Mouse (Mus musculus) CH12.LX (cell line): ENCODE measurements around the gene Olfr1006. TPM values are rescaled to one million over a fixed set of nuclear protein-coding genes. Genes with fewer than 3 reads are reported as not detected.
"Not testable (repeated sequence)": the region's sequence is repeated elsewhere in the genome, so short reads cannot be mapped to it uniquely, and the experiment has no call there.

Experiments used
- DNase-seq: peaks from one replicate; pipeline ENCODE4 v3.0.0-alpha.2; 2013; ENCODE audit errors: extremely low read depth
- H3K27ac ChIP-seq: 2 replicates; pipeline ENCODE4 v1.5.1; 2012; ENCODE audit warnings: low read depth, mild to moderate bottlenecking, control low read depth, moderate library complexity; ENCODE audit not compliant: insufficient read depth
- H3K27me3 ChIP-seq: replicated peaks from 2 replicates; pipeline ENCODE3; 2012; ENCODE audit warnings: inconsistent platforms
- H3K36me3 ChIP-seq, 2 experiments: replicated peaks in 1 of 2; 2 replicates each; pipeline versions ENCODE3 to v1.6.1; 2012; ENCODE audit warnings: inconsistent platforms in 1 of 2, low read length in 1 of 2, mild to moderate bottlenecking in 1 of 2, mixed read lengths in 1 of 2, moderate library complexity in 1 of 2; ENCODE audit not compliant: control insufficient read depth in 1 of 2, insufficient read depth in 1 of 2
- H3K4me1 ChIP-seq, 2 experiments: 2 replicates each; pipeline ENCODE4 v1.6.1; 2012; ENCODE audit warnings: inconsistent platforms in 1 of 2, moderate library complexity in 1 of 2; ENCODE audit not compliant: insufficient read depth in 2 of 2, control insufficient read depth in 1 of 2
- H3K4me2 ChIP-seq: 2 replicates; pipeline ENCODE4 v1.6.1; 2012; ENCODE audit warnings: low read depth, mild to moderate bottlenecking, control low read depth; ENCODE audit not compliant: poor library complexity, insufficient read depth, severe bottlenecking
- H3K4me3 ChIP-seq, 3 experiments: fragments of 150-350 bp in 1 of 3; sonication (generic) in 1 of 3; replicated peaks in 1 of 3; 2 replicates each; pipeline versions ENCODE3 to v1.5.1; 2011 to 2012; ENCODE audit warnings: low read depth in 2 of 3, low read length in 2 of 3, mild to moderate bottlenecking in 2 of 3, moderate library complexity in 2 of 3, control low read depth in 1 of 3, improper control_type of control experiment in 1 of 3, inconsistent platforms in 1 of 3, mixed read lengths in 1 of 3; ENCODE audit not compliant: poor library complexity in 1 of 3
- H3K79me2 ChIP-seq: replicated peaks from 2 replicates; pipeline ENCODE4 v1.6.1; 2012; ENCODE audit warnings: mild to moderate bottlenecking, moderate library complexity; ENCODE audit not compliant: control insufficient read depth, poor library complexity, insufficient read depth, severe bottlenecking; ENCODE audit errors: extremely low read depth
- H3K9ac ChIP-seq: 2 replicates; pipeline ENCODE4 v1.6.1; 2012; ENCODE audit warnings: low read depth, mild to moderate bottlenecking, control low read depth, moderate library complexity; ENCODE audit not compliant: insufficient read depth
- H3K9me3 ChIP-seq: replicated peaks from 2 replicates; pipeline ENCODE3; 2012; ENCODE audit warnings: low read length, inconsistent platforms, mixed read lengths
- BHLHE40 ChIP-seq: IDR thresholded peaks from 2 replicates; pipeline ENCODE4 v1.6.1; 2011; ENCODE audit warnings: mild to moderate bottlenecking, low read depth, low read length, improper control_type of control experiment
- E2F4 ChIP-seq: IDR thresholded peaks from 2 replicates; pipeline ENCODE4 v1.6.1; 2011; ENCODE audit warnings: low read depth, low read length, improper control_type of control experiment; ENCODE audit not compliant: insufficient replicate concordance
- EP300 ChIP-seq: IDR thresholded peaks from 2 replicates; pipeline ENCODE4 v1.6.1; 2011; ENCODE audit warnings: low read length, improper control_type of control experiment
- HCFC1 ChIP-seq: IDR thresholded peaks from 2 replicates; pipeline ENCODE4 v1.6.1; 2012; ENCODE audit warnings: low read depth, mild to moderate bottlenecking, inconsistent platforms, low read length, improper control_type of control experiment
- IRF4 ChIP-seq: IDR thresholded peaks from 2 replicates; pipeline ENCODE4 v1.6.1; 2014; ENCODE audit warnings: low read depth, mild to moderate bottlenecking, inconsistent platforms, low read length, improper control_type of control experiment
- MAX ChIP-seq: IDR thresholded peaks from 2 replicates; pipeline ENCODE4 v1.6.1; 2011; ENCODE audit warnings: low read length, improper control_type of control experiment
- MXI1 ChIP-seq: IDR thresholded peaks from 2 replicates; pipeline ENCODE4 v1.6.1; 2011; ENCODE audit warnings: mild to moderate bottlenecking, low read depth, low read length, improper control_type of control experiment
- MYC ChIP-seq: IDR thresholded peaks from 2 replicates; pipeline ENCODE4 v1.6.1; 2011; ENCODE audit warnings: low read depth, mild to moderate bottlenecking, improper control_type of control experiment, low read length
- POLR2A ChIP-seq: IDR thresholded peaks from 2 replicates; pipeline ENCODE4 v1.6.1; 2011; ENCODE audit warnings: low read depth, mild to moderate bottlenecking, improper control_type of control experiment, low read length
- RAD21 ChIP-seq: IDR thresholded peaks from 2 replicates; pipeline ENCODE4 v1.6.1; 2011; ENCODE audit warnings: low read depth, mild to moderate bottlenecking, low read length, improper control_type of control experiment, moderate library complexity
- ZC3H11A ChIP-seq: IDR thresholded peaks from 2 replicates; pipeline ENCODE4 v1.6.1; 2012; ENCODE audit warnings: low read depth, mild to moderate bottlenecking, inconsistent platforms, low read length, improper control_type of control experiment
- ZNF384 ChIP-seq: IDR thresholded peaks from 2 replicates; pipeline ENCODE4 v1.6.1; 2012; ENCODE audit warnings: low read depth, low read length, improper control_type of control experiment, inconsistent platforms
- dilution Hi-C: fragments of 300-500 bp; cut with MboI; formaldehyde crosslinking; loops from 2 replicates; pipeline ENCODE4 v1.14.3; 2020; ENCODE audit warnings: low sequenced_read_pairs; ENCODE audit not compliant: extremely low pct_unique_long_range_greater_than_20kb, extremely low pct_ligation_motif_present
- in situ Hi-C: fragments of 300-500 bp; cut with MboI; formaldehyde crosslinking; loops from 3 replicates; pipeline ENCODE4 v1.14.3; 2019; ENCODE audit warnings: low sequenced_read_pairs, low pct_ligation_motif_present, low pct_unique_long_range_greater_than_20kb, mixed read lengths
- polyA plus RNA-seq: library from polyadenylated mRNA; unstranded; fragments of >175 nt; gene quantifications from 2 replicates; pipeline ENCODE4 v1.2.1, GENCODE M21; 2012; ENCODE audit warnings: low read depth; ENCODE audit not compliant: insufficient read length
- total RNA-seq, 2 experiments: library from RNA; depleted of rRNA; stranded (reverse); fragments of 300-350 nt in 1 of 2; fragments of >200 nt in 1 of 2; gene quantifications; 2 replicates each; pipeline ENCODE4 v1.2.3; 2012 to 2014

Olfr1006 gene
- total and polyA plus RNA-seq, 3 experiments: not detected

GRCm38 (mm10) chr2:85715119-85715518, 36.6 kb upstream of the Olfr1006 start, which contains the start of gene Olfr1009:
Olfr1009 (plus strand) TSS chr2:85715419.
- dilution Hi-C loops: no loop called here
- TF ChIP-seq POLR2A: no peak
- no peak for TF ChIP-seq EP300
- TF ChIP-seq RAD21: no peak
- no peak for TF ChIP-seq MYC
- TF ChIP-seq MAX: no peak
- no peak for TF ChIP-seq ZC3H11A
- no peak for TF ChIP-seq IRF4
- TF ChIP-seq E2F4: no peak
- TF ChIP-seq MXI1: no peak
- TF ChIP-seq HCFC1: no peak
- TF ChIP-seq ZNF384: no peak

GRCm38 (mm10) chr2:85711159-85711558, 32.6 kb upstream of the Olfr1006 start:
- no peak for DNase-seq
- no peaks in the 10 kb centered on the region for H3K27me3 ChIP-seq
- dilution Hi-C loops (no loop called here), in situ Hi-C loops (no loop called here)
- TF ChIP-seq BHLHE40: no peak
- TF ChIP-seq MXI1: no peak
- no peak overlapping the region for H3K27ac ChIP-seq
- peaks cover 20% of the 10 kb centered on the region for H3K9me3 ChIP-seq
- H3K9ac ChIP-seq: no peak overlapping the region
- H3K79me2 ChIP-seq: no peaks in the 10 kb centered on the region
- no peak overlapping the region for H3K4me3 ChIP-seq
- H3K36me3 ChIP-seq: no peaks in the 10 kb centered on the region
- no peak overlapping the region for H3K4me2 ChIP-seq
- no peaks in the 10 kb centered on the region for H3K4me1 ChIP-seq

More at GRCm38 (mm10) chr2:85715119-85715518, 36.6 kb upstream of the Olfr1006 start, which contains the start of gene Olfr1009:
- Histone ChIP-seq H3K4me3 (no peak within 1 kb of the TSS), H3K4me1 (no peaks in the 10 kb centered on the region), H3K79me2 (no peaks in the 10 kb centered on the region), H3K27me3 (no peaks in the 10 kb centered on the region), H3K27ac (no peak within 1 kb of the TSS), H3K9me3 (peaks cover 26% of the 10 kb centered on the region), H3K9ac (no peak within 1 kb of the TSS), H3K36me3 (no peaks in the 10 kb centered on the region), H3K4me2 (no peak within 1 kb of the TSS)
- no peak for DNase-seq
- in situ Hi-C loops: no loop called here

- H3K27me3 ChIP-seq, H3K4me1 ChIP-seq, DNase-seq, H3K4me3 ChIP-seq, dilution Hi-C loops, H3K9ac ChIP-seq, H3K36me3 ChIP-seq, H3K4me2 ChIP-seq, H3K27ac ChIP-seq, in situ Hi-C loops, H3K79me2 ChIP-seq: not testable (repeated sequence)
- peaks cover 17% of the 10 kb centered on the region for H3K9me3 ChIP-seq
Observed at GRCm38 (mm10) chr2:85710680-85711079, 32.1 kb upstream of the Olfr1006 start.
